Mouse (Mus musculus): ENCODE measurements around the gene Sgsh. TPM values are rescaled to one million over a fixed set of nuclear protein-coding genes. Genes with fewer than 3 reads are reported as not detected.

Sgsh gene
- 5.2 and 6.7 TPM in 2 replicates for polyA plus RNA-seq (2014; fragmentation: Nextera tagmentation; extraction: Ambion mirVana)

DNA sequence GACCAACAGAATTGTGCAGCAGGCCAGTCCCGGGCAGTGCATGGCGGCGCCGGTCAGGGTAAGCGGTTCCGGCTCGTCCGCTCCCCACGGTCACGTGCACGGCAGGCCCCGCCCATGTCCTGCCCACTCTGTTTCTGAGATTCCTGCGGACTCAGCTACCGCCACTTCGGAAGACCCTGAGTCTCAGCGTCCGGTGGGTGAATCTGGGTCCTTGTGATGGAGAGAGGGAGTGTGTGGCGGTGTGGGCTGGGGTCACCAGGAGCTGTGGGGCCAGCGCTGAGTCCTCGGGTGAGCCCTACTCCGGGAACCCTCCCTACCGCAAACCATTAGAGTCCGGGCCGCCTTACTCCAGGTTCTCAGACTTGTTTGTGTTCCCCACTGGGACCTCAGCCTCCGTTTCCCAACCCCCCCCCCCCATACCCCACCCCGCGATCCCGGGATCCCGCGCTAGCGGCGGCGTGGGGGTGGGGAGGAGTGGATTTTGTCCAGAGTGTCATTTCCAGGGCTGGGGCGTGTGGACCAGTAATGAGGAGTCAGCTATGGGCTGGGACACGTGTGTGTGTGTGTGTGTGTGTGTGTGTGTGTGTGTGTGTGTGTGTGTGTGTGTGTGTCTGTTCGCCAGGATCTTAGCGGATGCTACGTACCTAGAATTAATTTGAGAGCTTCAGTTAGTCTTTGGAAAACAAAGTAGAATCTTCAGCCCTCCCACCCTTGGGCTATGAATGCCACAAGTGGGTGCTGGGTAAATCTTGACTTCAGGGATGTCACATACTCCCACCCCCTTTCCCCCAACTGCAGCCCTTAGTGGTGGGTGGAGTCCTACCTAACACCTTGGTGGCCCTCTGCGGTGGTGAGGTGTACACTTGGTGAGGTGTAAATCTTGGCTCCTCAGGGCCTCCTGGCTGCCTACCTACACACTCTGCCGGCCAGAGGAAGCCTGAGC, at the start of gene Sgsh, which contains the start of gene Slc26a11:
Sgsh (minus strand) TSS at position 94 of the 943 bp plus-strand sequence.
Slc26a11 (plus strand) TSS at position 115 of the 943 bp plus-strand sequence.
- Histone ChIP-seq H3K9ac (ENCODE audit: low read length) (peak within 1 kb of the TSS; percentile 73), H3K27me3 (ENCODE audit: control insufficient read depth, insufficient read depth, low read length) (no peaks in the 10 kb centered on the region), H3K4me3 (ENCODE audit: low read depth, low read length) (peak within 1 kb of the TSS; percentile 46), H3K27ac (ENCODE audit: low read depth, low read length) (no peak within 1 kb of the TSS), H3K4me2 (ENCODE audit: low read depth) (peak within 1 kb of the TSS; percentile 89), H3K4me1 (ENCODE audit: control insufficient read depth, insufficient read depth, low read length) (peaks cover 10% of the 10 kb centered on the region; the same call in 1 of the 2 replicates), H3K36me3 (ENCODE audit: control insufficient read depth, insufficient read depth, low read length) (no peaks in the 10 kb centered on the region), H3K9me3 (ENCODE audit: control insufficient read depth, low read length) (no peaks in the 10 kb centered on the region)
- WGBS = 1% methylated on average over 30 of the region's 40 CpGs
- DNase-seq (ENCODE audit: low spot score) (peak; percentile 87), ATAC-seq (ENCODE audit: insufficient read depth, low FRiP score, low TSS enrichment) (peak; percentile 96)

DNA sequence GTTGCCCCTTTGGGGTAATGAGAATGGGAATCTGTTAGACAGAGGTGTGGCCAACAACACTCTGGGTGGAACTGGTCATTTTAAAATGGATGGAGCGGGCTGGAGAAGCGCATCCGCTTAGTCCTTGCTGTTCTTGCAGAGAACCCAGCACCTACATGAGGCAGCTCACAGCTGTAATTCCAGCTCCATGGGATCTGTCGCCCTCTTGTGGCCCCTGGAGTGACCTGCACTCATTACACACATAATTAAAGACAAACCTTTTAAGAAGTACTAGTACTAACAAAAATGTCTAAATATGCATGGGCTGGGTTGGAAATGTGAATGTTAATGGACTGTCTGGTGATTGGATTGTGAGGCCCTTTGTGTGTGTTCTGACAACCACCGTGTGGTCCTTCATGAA, 49.3 kb upstream of the Sgsh start:
- Histone ChIP-seq H3K9me3 (ENCODE audit: control insufficient read depth, low read length) (no peaks in the 10 kb centered on the region), H3K36me3 (ENCODE audit: control insufficient read depth, insufficient read depth, low read length) (no peaks in the 10 kb centered on the region), H3K27me3 (ENCODE audit: control insufficient read depth, insufficient read depth, low read length) (no peaks in the 10 kb centered on the region), H3K4me3 (ENCODE audit: low read depth, low read length) (no peak overlapping the region), H3K4me1 (ENCODE audit: control insufficient read depth, insufficient read depth, low read length) (no peaks in the 10 kb centered on the region), H3K9ac (ENCODE audit: low read length) (no peak overlapping the region), H3K27ac (ENCODE audit: low read depth, low read length) (no peak overlapping the region), H3K4me2 (ENCODE audit: low read depth) (no peak overlapping the region)
- DNase-seq (ENCODE audit: low spot score) (peak; percentile 56), ATAC-seq (ENCODE audit: insufficient read depth, low FRiP score, low TSS enrichment) (no peak)
- WGBS = 56% methylated on average over 5 of the region's 5 CpGs

DNA sequence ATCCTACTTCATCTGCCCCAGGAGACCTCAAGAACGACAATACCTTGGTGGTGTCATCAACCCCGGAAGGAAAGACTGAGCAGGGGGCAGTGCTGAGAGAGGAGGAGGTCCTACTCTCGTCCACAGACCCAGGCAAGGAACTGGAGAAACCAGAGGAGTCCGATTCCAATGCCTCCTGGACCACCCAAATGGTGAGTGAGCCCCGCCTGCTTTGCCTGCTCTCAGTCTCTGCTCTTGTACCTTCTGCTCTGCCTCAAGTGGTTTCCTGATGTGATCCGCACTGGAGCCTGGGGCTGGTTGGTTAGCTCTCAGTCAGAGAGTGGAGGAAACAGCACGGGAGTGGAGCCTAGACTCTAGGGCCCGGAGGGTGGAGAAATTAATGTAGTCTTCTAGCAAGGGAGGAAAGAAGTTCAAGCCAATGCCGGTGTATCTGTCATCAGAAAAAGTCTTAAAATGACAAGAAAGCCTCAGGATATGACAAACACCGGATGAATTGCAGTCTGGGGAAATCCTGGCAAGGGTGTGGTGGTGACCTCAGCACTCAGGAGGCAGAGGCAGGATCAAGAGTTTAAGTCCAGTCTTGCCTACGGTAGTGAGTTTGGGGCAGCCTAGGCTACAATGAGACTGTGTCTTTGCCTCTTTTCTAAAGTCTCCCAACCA, 47.3 kb upstream of the Sgsh start:
- DNase-seq (ENCODE audit: low spot score) (no peak), ATAC-seq (ENCODE audit: insufficient read depth, low FRiP score, low TSS enrichment) (no peak)
- Histone ChIP-seq H3K27ac (ENCODE audit: low read depth, low read length) (no peak overlapping the region), H3K36me3 (ENCODE audit: control insufficient read depth, insufficient read depth, low read length) (no peaks in the 10 kb centered on the region), H3K9ac (ENCODE audit: low read length) (no peak overlapping the region), H3K4me3 (ENCODE audit: low read depth, low read length) (no peak overlapping the region), H3K4me2 (ENCODE audit: low read depth) (no peak overlapping the region), H3K9me3 (ENCODE audit: control insufficient read depth, low read length) (no peaks in the 10 kb centered on the region), H3K27me3 (ENCODE audit: control insufficient read depth, insufficient read depth, low read length) (no peaks in the 10 kb centered on the region), H3K4me1 (ENCODE audit: control insufficient read depth, insufficient read depth, low read length) (no peaks in the 10 kb centered on the region)
- 58% methylated on average over 11 of the region's 11 CpGs for WGBS

DNA sequence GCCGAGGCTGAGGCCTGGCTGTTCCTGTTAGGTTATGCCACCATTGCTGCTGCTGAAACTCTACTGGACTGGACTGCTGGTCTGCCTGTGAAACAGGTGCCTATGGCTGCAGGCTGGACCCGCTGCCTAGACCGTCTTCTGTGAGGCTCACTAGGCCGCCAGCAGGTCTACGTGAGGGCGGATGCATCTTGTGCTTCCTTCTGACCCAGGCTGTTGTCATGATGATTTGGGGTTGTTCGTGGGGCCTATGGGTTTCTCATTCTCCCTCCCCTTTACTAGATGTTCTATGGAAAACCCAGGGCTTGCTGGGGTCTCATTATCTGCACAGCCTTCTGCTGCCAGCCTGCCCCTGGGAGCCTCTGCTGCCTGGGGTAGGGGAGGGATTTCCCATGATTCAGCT, 41.1 kb upstream of the Sgsh start:
- no peaks in the 10 kb centered on the region for H3K9me3 ChIP-seq (ENCODE audit: control insufficient read depth, low read length)
- 39% methylated on average over 7 of the region's 7 CpGs for WGBS
- H3K4me3 ChIP-seq (ENCODE audit: low read depth, low read length) = no peak overlapping the region
- ATAC-seq (ENCODE audit: insufficient read depth, low FRiP score, low TSS enrichment) = no peak
- H3K9ac ChIP-seq (ENCODE audit: low read length) = no peak overlapping the region
- DNase-seq (ENCODE audit: low spot score) = no peak
- no peak overlapping the region for H3K4me2 ChIP-seq (ENCODE audit: low read depth)
- no peak overlapping the region for H3K27ac ChIP-seq (ENCODE audit: low read depth, low read length)
- no peaks in the 10 kb centered on the region for H3K4me1 ChIP-seq (ENCODE audit: control insufficient read depth, insufficient read depth, low read length)
- H3K36me3 ChIP-seq (ENCODE audit: control insufficient read depth, insufficient read depth, low read length) = no peaks in the 10 kb centered on the region
- peaks cover 38% of the 10 kb centered on the region for H3K27me3 ChIP-seq (ENCODE audit: control insufficient read depth, insufficient read depth, low read length)

DNA sequence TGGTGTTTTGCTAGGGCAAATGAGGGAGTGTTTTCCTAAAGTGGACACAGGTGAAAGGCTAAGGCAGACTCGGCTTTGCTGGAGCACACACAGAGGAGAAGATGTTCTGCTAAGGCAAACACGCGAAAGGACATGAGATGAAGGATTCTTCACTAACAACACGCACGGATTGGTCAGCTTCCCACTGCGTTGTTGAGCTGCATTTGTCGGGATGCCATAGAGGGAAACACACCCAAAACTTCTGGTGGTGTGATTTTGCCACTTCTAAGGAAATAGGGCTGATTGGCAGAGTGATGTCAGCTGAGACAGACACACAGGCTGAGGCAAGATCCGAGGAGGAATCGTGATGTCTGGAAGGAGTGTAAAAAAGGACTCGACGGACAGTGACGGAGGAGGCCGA, 40.6 kb upstream of the Sgsh start:
- WGBS = 14% methylated on average over 13 of the region's 13 CpGs
- Histone ChIP-seq H3K27ac (ENCODE audit: low read depth, low read length) (no peak overlapping the region), H3K4me3 (ENCODE audit: low read depth, low read length) (no peak overlapping the region), H3K4me1 (ENCODE audit: control insufficient read depth, insufficient read depth, low read length) (peaks cover under 1% of the 10 kb centered on the region; the same call in 1 of the 2 replicates), H3K9me3 (ENCODE audit: control insufficient read depth, low read length) (no peaks in the 10 kb centered on the region), H3K27me3 (ENCODE audit: control insufficient read depth, insufficient read depth, low read length) (peaks cover 43% of the 10 kb centered on the region), H3K9ac (ENCODE audit: low read length) (no peak overlapping the region), H3K4me2 (ENCODE audit: low read depth) (no peak overlapping the region), H3K36me3 (ENCODE audit: control insufficient read depth, insufficient read depth, low read length) (no peaks in the 10 kb centered on the region)
- no peak for DNase-seq (ENCODE audit: low spot score)
- no peak for ATAC-seq (ENCODE audit: insufficient read depth, low FRiP score, low TSS enrichment)

DNA sequence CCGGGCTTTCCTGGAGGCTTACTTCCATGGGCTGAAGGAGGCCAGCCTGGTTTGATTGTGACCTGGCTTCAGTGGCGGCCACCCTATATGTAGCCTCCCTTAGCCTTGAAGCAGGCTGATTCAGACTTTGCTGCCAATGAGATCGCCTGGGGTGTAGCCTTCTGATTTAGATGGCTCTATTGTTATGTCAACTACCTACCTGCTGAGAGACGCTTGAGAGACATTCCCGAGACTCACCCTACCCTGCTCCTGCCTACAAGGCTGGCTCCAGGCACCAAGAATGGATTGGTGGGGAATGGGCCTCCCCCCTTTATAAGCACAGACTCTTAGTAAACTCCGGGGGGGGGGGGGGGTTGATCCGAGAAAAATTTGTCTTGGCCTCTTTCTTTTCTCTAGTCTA, 40.1 kb upstream of the Sgsh start:
- no peak for DNase-seq (ENCODE audit: low spot score)
- H3K4me2 ChIP-seq (ENCODE audit: low read depth) = no peak overlapping the region
- 6% methylated on average over 7 of the region's 7 CpGs for WGBS
- H3K9ac ChIP-seq (ENCODE audit: low read length) = no peak overlapping the region
- H3K9me3 ChIP-seq (ENCODE audit: control insufficient read depth, low read length) = no peaks in the 10 kb centered on the region
- no peak overlapping the region for H3K27ac ChIP-seq (ENCODE audit: low read depth, low read length)
- peaks cover 5% of the 10 kb centered on the region; the same call in 1 of the 2 replicates for H3K4me1 ChIP-seq (ENCODE audit: control insufficient read depth, insufficient read depth, low read length)
- H3K36me3 ChIP-seq (ENCODE audit: control insufficient read depth, insufficient read depth, low read length) = no peaks in the 10 kb centered on the region
- no peak for ATAC-seq (ENCODE audit: insufficient read depth, low FRiP score, low TSS enrichment)
- peaks cover 49% of the 10 kb centered on the region for H3K27me3 ChIP-seq (ENCODE audit: control insufficient read depth, insufficient read depth, low read length)
- H3K4me3 ChIP-seq (ENCODE audit: low read depth, low read length) = no peak overlapping the region

DNA sequence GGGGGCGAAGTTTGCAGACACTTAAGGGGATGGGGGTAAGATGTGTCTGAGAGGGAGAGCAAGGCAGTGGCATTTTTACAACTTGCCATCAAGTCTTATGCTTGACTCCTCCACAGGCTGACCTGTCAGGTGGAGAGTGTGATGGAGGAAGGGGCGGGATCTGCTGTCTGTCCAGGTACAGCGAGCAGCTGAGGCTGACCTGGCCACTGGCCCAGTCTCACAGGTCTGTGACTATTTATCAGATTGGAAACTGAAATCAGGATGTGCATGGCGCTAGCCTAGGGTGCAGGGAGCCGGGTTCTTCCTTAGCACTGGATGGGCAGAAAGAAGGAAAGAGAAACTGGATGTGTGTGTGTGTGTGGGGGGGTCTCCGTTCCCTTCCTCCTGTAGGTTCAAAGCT, 38.9 kb upstream of the Sgsh start:
- DNase-seq (ENCODE audit: low spot score) (no peak), ATAC-seq (ENCODE audit: insufficient read depth, low FRiP score, low TSS enrichment) (no peak)
- WGBS = 50% methylated on average over 6 of the region's 6 CpGs
- no peak overlapping the region for H3K4me3 ChIP-seq (ENCODE audit: low read depth, low read length)
- H3K27me3 ChIP-seq (ENCODE audit: control insufficient read depth, insufficient read depth, low read length) = peaks cover 60% of the 10 kb centered on the region
- no peak overlapping the region for H3K4me2 ChIP-seq (ENCODE audit: low read depth)
- peaks cover 5% of the 10 kb centered on the region; the same call in 1 of the 2 replicates for H3K4me1 ChIP-seq (ENCODE audit: control insufficient read depth, insufficient read depth, low read length)
- H3K27ac ChIP-seq (ENCODE audit: low read depth, low read length) = no peak overlapping the region
- H3K9ac ChIP-seq (ENCODE audit: low read length) = no peak overlapping the region
- H3K36me3 ChIP-seq (ENCODE audit: control insufficient read depth, insufficient read depth, low read length) = no peaks in the 10 kb centered on the region
- H3K9me3 ChIP-seq (ENCODE audit: control insufficient read depth, low read length) = no peaks in the 10 kb centered on the region

DNA sequence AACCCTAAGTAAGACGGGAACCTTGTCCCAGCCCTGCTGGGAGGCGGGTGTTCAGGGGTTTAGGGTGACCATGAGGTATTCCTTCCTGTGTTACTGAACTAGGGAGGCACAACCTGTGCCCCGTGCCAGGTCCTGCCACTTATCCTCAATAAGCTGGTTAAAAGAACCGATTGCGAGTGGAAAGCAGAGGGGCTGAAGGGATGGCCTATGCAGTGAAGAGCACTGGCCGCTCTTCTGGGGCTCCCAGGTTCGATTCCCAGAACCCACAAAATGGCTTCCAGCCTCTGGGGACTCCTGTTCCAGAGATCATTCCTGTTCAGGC, 38.1 kb upstream of the Sgsh start:
- Histone ChIP-seq H3K9ac (ENCODE audit: low read length) (peak overlapping the region; percentile 23; the same call in 1 of the 2 replicates), H3K4me3 (ENCODE audit: low read depth, low read length) (peak overlapping the region; percentile 31), H3K27ac (ENCODE audit: low read depth, low read length) (no peak overlapping the region), H3K4me1 (ENCODE audit: control insufficient read depth, insufficient read depth, low read length) (peaks cover 5% of the 10 kb centered on the region; the same call in 1 of the 2 replicates), H3K27me3 (ENCODE audit: control insufficient read depth, insufficient read depth, low read length) (peaks cover 61% of the 10 kb centered on the region), H3K9me3 (ENCODE audit: control insufficient read depth, low read length) (no peaks in the 10 kb centered on the region), H3K4me2 (ENCODE audit: low read depth) (peak overlapping the region; percentile 51), H3K36me3 (ENCODE audit: control insufficient read depth, insufficient read depth, low read length) (no peaks in the 10 kb centered on the region)
- 33% methylated on average over 7 of the region's 7 CpGs for WGBS
- DNase-seq (ENCODE audit: low spot score) = peak; percentile 23
- no peak for ATAC-seq (ENCODE audit: insufficient read depth, low FRiP score, low TSS enrichment)

Measured in neural tube, embryonic 11.5 days (tissue).